Mouse (Mus musculus) lung, adult 2 months (tissue): Measurements from ENCODE around the gene Gm9817. TPM values are rescaled to one million over a fixed set of nuclear protein-coding genes. Genes with fewer than 3 reads are reported as not detected.
"Not testable (repeated sequence)": the region's sequence is repeated elsewhere in the genome, so short reads cannot be mapped to it uniquely, and the experiment has no call there.

Experiments used
- DNase-seq: peaks from one replicate; pipeline ENCODE4 v3.0.0; 2022
- H3K4me1 ChIP-seq: fragments of 200-500 bp; 2 replicates; pipeline ENCODE4 v1.6.1; 2011; ENCODE audit warnings: low read length; ENCODE audit not compliant: control insufficient read depth, insufficient read depth
- H3K4me3 ChIP-seq: fragments of 200-500 bp; replicated peaks from 2 replicates; pipeline ENCODE3; 2011; ENCODE audit warnings: low read depth, mild to moderate bottlenecking, control low read depth, low read length; ENCODE audit errors: extremely low read depth
- CTCF ChIP-seq: fragments of 200-500 bp; IDR thresholded peaks from 2 replicates; pipeline ENCODE4 v1.5.1; 2011; ENCODE audit warnings: mild to moderate bottlenecking, low read length, control low read depth; ENCODE audit not compliant: insufficient read depth
- POLR2A ChIP-seq: fragments of 200-500 bp; IDR thresholded peaks from 2 replicates; pipeline ENCODE4 v1.6.1; 2011; ENCODE audit warnings: low read depth, mild to moderate bottlenecking, control low read depth, low read length, borderline replicate concordance; ENCODE audit errors: extremely low read depth
- WGBS: fragments of 180-500 bp; shearing (Covaris S2); methylation state at CpG from one replicate; pipeline ENCODE4 v1.1.7; 2018; 5-methylcytosine and 5-hydroxymethylcytosine counted together
- polyA plus RNA-seq: library from polyadenylated mRNA; depleted of rRNA; stranded (reverse); fragments of >200 nt; gene quantifications from 2 replicates; pipeline ENCODE4 v1.2.3, GENCODE M21; 2012; rRNA removed

Gene Gm9817
- polyA plus RNA-seq, result 0.07 and 0.18 TPM in 2 replicates

GRCm38 (mm10) chr13:45078392-45078791 is at the start of gene Gm9817:
TSS of gene Gm9817 (plus strand) at chr13:45078692.
- not testable (repeated sequence) for H3K4me1 ChIP-seq, H3K4me3 ChIP-seq, DNase-seq
- WGBS, result 63% methylated on average over 16 of the region's 16 CpGs

- H3K4me1 ChIP-seq, result no peaks in the 10 kb centered on the region; the same call in 1 of the 2 replicates
- no peak overlapping the region for H3K4me3 ChIP-seq
- TF ChIP-seq CTCF (no peak), POLR2A (no peak)
- DNase-seq, result no peak
- 63% methylated on average over 1 of the region's 1 CpGs for WGBS
Observed at GRCm38 (mm10) chr13:45029791-45030190, 48.7 kb upstream of the Gm9817 start.

GRCm38 (mm10) chr13:45030830-45031229 is 47.7 kb upstream of the Gm9817 start:
- H3K4me1 ChIP-seq, result no peaks in the 10 kb centered on the region; the same call in 1 of the 2 replicates
- 4% methylated on average over 12 of the region's 12 CpGs for WGBS
- no peak overlapping the region for H3K4me3 ChIP-seq
- TF ChIP-seq POLR2A (no peak), CTCF (peak; percentile 99)
- peak; percentile 80 for DNase-seq

GRCm38 (mm10) chr13:45031314-45031713 is 47.2 kb upstream of the Gm9817 start:
- Histone ChIP-seq H3K4me3 (no peak overlapping the region), H3K4me1 (no peaks in the 10 kb centered on the region; the same call in 1 of the 2 replicates)
- WGBS, result 40% methylated on average over 10 of the region's 10 CpGs
- DNase-seq, result no peak
- no peak for TF ChIP-seq CTCF
- TF ChIP-seq POLR2A, result no peak

- no peak for DNase-seq
- no peak for TF ChIP-seq CTCF
- no peak for TF ChIP-seq POLR2A
- WGBS, result 59% methylated on average over 7 of the region's 7 CpGs
- Histone ChIP-seq H3K4me3 (no peak overlapping the region), H3K4me1 (no peaks in the 10 kb centered on the region; the same call in 1 of the 2 replicates)
Observed at GRCm38 (mm10) chr13:45031748-45032147, 46.7 kb upstream of the Gm9817 start.

GRCm38 (mm10) chr13:45032484-45032883 is 46.0 kb upstream of the Gm9817 start:
- TF ChIP-seq POLR2A, result no peak
- no peak for TF ChIP-seq CTCF
- 88% methylated on average over 4 of the region's 4 CpGs for WGBS
- Histone ChIP-seq H3K4me3 (no peak overlapping the region), H3K4me1 (no peaks in the 10 kb centered on the region; the same call in 1 of the 2 replicates)
- DNase-seq, result no peak

- WGBS, result 92% methylated on average over 10 of the region's 10 CpGs
- Histone ChIP-seq H3K4me3 (no peak overlapping the region), H3K4me1 (no peaks in the 10 kb centered on the region; the same call in 1 of the 2 replicates)
- DNase-seq, result no peak
- TF ChIP-seq POLR2A, result no peak
- TF ChIP-seq CTCF, result no peak
Observed at GRCm38 (mm10) chr13:45033360-45033759, 45.1 kb upstream of the Gm9817 start.

- no peak for TF ChIP-seq POLR2A
- TF ChIP-seq CTCF, result no peak
- Histone ChIP-seq H3K4me3 (no peak overlapping the region), H3K4me1 (no peaks in the 10 kb centered on the region; the same call in 1 of the 2 replicates)
- no peak for DNase-seq
- WGBS, result 76% methylated on average over 7 of the region's 7 CpGs
Observed at GRCm38 (mm10) chr13:45034759-45035158, 43.7 kb upstream of the Gm9817 start.

- 86% methylated on average over 4 of the region's 4 CpGs for WGBS
- H3K4me3 ChIP-seq, result no peak overlapping the region
- TF ChIP-seq POLR2A (no peak), CTCF (no peak)
- no peak for DNase-seq
- no peaks in the 10 kb centered on the region; the same call in 1 of the 2 replicates for H3K4me1 ChIP-seq
Observed at GRCm38 (mm10) chr13:45036417-45036816, 42.1 kb upstream of the Gm9817 start.

- TF ChIP-seq CTCF, result no peak
- TF ChIP-seq POLR2A, result no peak
- WGBS, result 55% methylated on average over 4 of the region's 4 CpGs
- no peaks in the 10 kb centered on the region for H3K4me1 ChIP-seq
- no peak overlapping the region for H3K4me3 ChIP-seq
- no peak for DNase-seq
Observed at GRCm38 (mm10) chr13:45040195-45040594, 38.3 kb upstream of the Gm9817 start.
